14 mouse cellular contexts compared by ENCODE assay signal in the genomic region with DNA sequence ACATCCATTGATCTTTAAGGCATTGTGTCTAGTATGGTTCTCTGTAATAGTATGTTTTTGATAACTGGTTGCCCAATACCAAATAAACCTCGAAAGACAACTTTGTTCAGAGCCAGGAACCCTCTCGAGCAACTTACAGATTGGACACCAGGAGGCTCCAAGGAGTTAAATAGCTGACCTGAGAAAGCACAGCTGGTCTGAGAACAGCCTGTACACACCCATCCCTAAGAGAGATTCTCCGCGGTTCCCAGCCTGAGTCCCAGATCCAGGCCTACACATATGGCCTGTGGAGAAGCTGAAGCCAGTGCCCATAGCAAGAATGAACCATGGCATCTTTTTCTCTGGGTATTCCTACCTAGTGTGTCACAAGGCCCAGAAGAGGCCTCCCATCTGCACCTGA. TPM values are rescaled to one million over a fixed set of nuclear protein-coding genes. Genes with fewer than 3 reads are reported as not detected.
A peak's percentile ranks its signal among the peaks of the same experiment; 100 is the strongest.
DNase-seq lines count a peak whose midpoint lies in the region; ATAC-seq and TF ChIP-seq lines count a peak whose summit lies in the region.
"Had no signal": no experiment of that assay in that cellular context is flagged by ENCODE, and none has a peak within 500 bp of the region (broad histone marks: within the 10 kb centered on the region; RNA-seq: fewer than 3 reads in every experiment).

No protein-coding gene starts in this region.

- H3K4me1 ChIP-seq in kidney, postnatal 0 days (replicated peaks; ENCODE audit: insufficient read depth, low read length), result no peaks in the 10 kb centered on the region
- H3K4me1 ChIP-seq in kidney, embryonic 16.5 days (ENCODE audit: insufficient read depth, low read length), result no peaks in the 10 kb centered on the region
- no peaks in the 10 kb centered on the region for H3K4me1 ChIP-seq in CH12.LX (ENCODE audit: control insufficient read depth in 1 of 2, insufficient read depth in 2 of 2)
- H3K4me1 ChIP-seq: liver, embryonic 13.5 days had no signal

- DNase-seq in kidney, postnatal 0 days (ENCODE audit: low spot score), result peak; percentile 29
- DNase-seq in 416B (ENCODE audit: low read depth), result peak; percentile 17
- DNase-seq in CH12.LX (ENCODE audit: extremely low read depth), result peak; percentile 2
- no peak for DNase-seq in T-cell, adult 2 months (ENCODE audit: low spot score)
- DNase-seq in layer of hippocampus, postnatal 25 days (ENCODE audit: extremely low spot score in 1 of 2, low spot score in 1 of 2), result no peak
- DNase-seq: cerebellum, adult 2 months; kidney, postnatal 14 days; liver, embryonic 13.5 days; right cerebral cortex, postnatal 14 days; thymus, adult 2 months had no signal

- no peak overlapping the region for H3K4me3 ChIP-seq in kidney, postnatal 0 days (replicated peaks; ENCODE audit: low read depth, low read length)
- H3K4me3 ChIP-seq in kidney, embryonic 16.5 days (ENCODE audit: low read length), result no peak overlapping the region
- no peak overlapping the region for H3K4me3 ChIP-seq in CH12.LX (replicated peaks in 1 of 3; ENCODE audit: low read depth in 2 of 3, low read length in 2 of 3, poor library complexity in 1 of 3)
- H3K4me3 ChIP-seq: liver, embryonic 13.5 days had no signal

- no peaks in the 10 kb centered on the region for H3K27me3 ChIP-seq in kidney, postnatal 0 days (ENCODE audit: insufficient read depth, low read length)
- H3K27me3 ChIP-seq in kidney, embryonic 16.5 days (ENCODE audit: insufficient read depth, low read length), result no peaks in the 10 kb centered on the region
- no peaks in the 10 kb centered on the region for H3K27me3 ChIP-seq in CH12.LX (replicated peaks)
- H3K27me3 ChIP-seq: liver, embryonic 13.5 days had no signal

- no peak for TF ChIP-seq POLR2A in CH12.LX (IDR thresholded peaks at IDR 0.05; ENCODE audit: low read depth, low read length)

- in situ Hi-C loops in CH12.LX (cut with MboI; ENCODE audit: low pct_ligation_motif_present, low pct_unique_long_range_greater_than_20kb, low sequenced_read_pairs), result no loop called here

- peak; percentile 41; the same call in 1 of the 2 replicates for TF ChIP-seq CTCF in kidney, postnatal 0 days (IDR thresholded peaks at IDR 0.05; ENCODE audit: low read depth)
- peak in 1 of 2 experiments; percentile 47; a peak in 2 of 4 replicates for TF ChIP-seq CTCF in CH12.LX (conservative IDR thresholded peaks at IDR 0.05 in 1 of 2, IDR thresholded peaks at IDR 0.05 in 1 of 2; ENCODE audit: low read depth in 2 of 2, low read length in 2 of 2)

- dilution Hi-C loops in CH12.LX (cut with MboI; ENCODE audit: extremely low pct_ligation_motif_present, extremely low pct_unique_long_range_greater_than_20kb, low sequenced_read_pairs), result no loop called here

- H3K9me3 ChIP-seq in kidney, postnatal 0 days (replicated peaks; ENCODE audit: low read length), result no peaks in the 10 kb centered on the region
- H3K9me3 ChIP-seq in kidney, embryonic 16.5 days (ENCODE audit: low read length), result no peaks in the 10 kb centered on the region
- H3K9me3 ChIP-seq in CH12.LX (replicated peaks; ENCODE audit: low read length), result no peaks in the 10 kb centered on the region
- H3K9me3 ChIP-seq: G1E; liver, embryonic 13.5 days had no signal

- no peak for TF ChIP-seq EP300 in CH12.LX (IDR thresholded peaks at IDR 0.05; ENCODE audit: low read length)

- no peak for ATAC-seq in kidney, postnatal 0 days (replicated peaks; ENCODE audit: low FRiP score, low read depth)
- no peak for ATAC-seq in kidney, embryonic 16.5 days (ENCODE audit: low FRiP score, low TSS enrichment)
- peak; percentile 54 for ATAC-seq in megakaryocyte progenitor cell, adult 5-6 weeks (replicated peaks; ENCODE audit: poor library complexity)

- no peaks in the 10 kb centered on the region for H3K79me2 ChIP-seq in CH12.LX (replicated peaks; ENCODE audit: control insufficient read depth, extremely low read depth, insufficient read depth, poor library complexity, severe bottlenecking)

- WGBS in kidney, postnatal 0 days, result 71% methylated on average over 4 of the region's 4 CpGs
- WGBS in kidney, embryonic 16.5 days, result 68% methylated on average over 4 of the region's 4 CpGs

- H3K27ac ChIP-seq in kidney, postnatal 0 days, result no peak overlapping the region
- H3K27ac ChIP-seq in kidney, embryonic 16.5 days (ENCODE audit: low read length), result no peak overlapping the region
- no peak overlapping the region for H3K27ac ChIP-seq in CH12.LX (ENCODE audit: insufficient read depth, low read depth)
- H3K27ac ChIP-seq: hindbrain, embryonic 14.5 days; liver, embryonic 13.5 days had no signal

- TF ChIP-seq RAD21 in CH12.LX (IDR thresholded peaks at IDR 0.05; ENCODE audit: low read depth, low read length), result peak; percentile 7

- no peaks in the 10 kb centered on the region for H3K36me3 ChIP-seq in kidney, postnatal 0 days (ENCODE audit: insufficient read depth, low read length)
- no peaks in the 10 kb centered on the region for H3K36me3 ChIP-seq in kidney, embryonic 16.5 days (ENCODE audit: insufficient read depth, low read length)
- H3K36me3 ChIP-seq in CH12.LX (replicated peaks in 1 of 2; ENCODE audit: control insufficient read depth in 1 of 2, insufficient read depth in 1 of 2, low read length in 1 of 2), result peaks cover 5 to 13% of the 10 kb centered on the region in 2 experiments
- H3K36me3 ChIP-seq: liver, embryonic 13.5 days had no signal

- no peak overlapping the region for H3K4me2 ChIP-seq in kidney, postnatal 0 days (ENCODE audit: low read length)
- H3K4me2 ChIP-seq in kidney, embryonic 16.5 days (replicated peaks; ENCODE audit: low read depth, low read length), result no peak overlapping the region
- no peak overlapping the region for H3K4me2 ChIP-seq in CH12.LX (ENCODE audit: insufficient read depth, low read depth, poor library complexity, severe bottlenecking)
- H3K4me2 ChIP-seq: hindbrain, embryonic 14.5 days; liver, embryonic 13.5 days had no signal

- no peak overlapping the region for H3K9ac ChIP-seq in kidney, postnatal 0 days (ENCODE audit: low read depth, low read length)
- no peak overlapping the region for H3K9ac ChIP-seq in kidney, embryonic 16.5 days (replicated peaks; ENCODE audit: low read length)
- H3K9ac ChIP-seq in CH12.LX (ENCODE audit: insufficient read depth, low read depth), result no peak overlapping the region
- H3K9ac ChIP-seq: hindbrain, embryonic 14.5 days; liver, embryonic 13.5 days had no signal

TF ChIP-seq in CH12.LX, 34 proteins besides CTCF, POLR2A, EP300 and RAD21:
- TF ChIP-seq SMC3 (IDR thresholded peaks at IDR 0.05; ENCODE audit: low read depth, low read length), result peak; percentile 52
- no peak for TF ChIP-seq CHD1 (IDR thresholded peaks at IDR 0.05; ENCODE audit: low read depth, low read length)

RNA-seq across cellular contexts. Expression of a gene that starts 11.9 kb away (rescaled TPM):
- 21.9 and 23.0 TPM in 2 replicates for polyA plus RNA-seq in kidney, postnatal 0 days (2015; fragmentation: Nextera tagmentation; extraction: Ambion mirVana)
- polyA plus RNA-seq in kidney, embryonic 16.5 days (2015; fragmentation: Nextera tagmentation; extraction: Ambion mirVana), result 19.7 and 26.5 TPM in 2 replicates
- total RNA-seq in CH12.LX (2012; rRNA removed) (8.0 and 8.2 TPM in 2 replicates), CH12.LX (2014; rRNA removed) (7.6 and 9.6 TPM in 2 replicates)
- 116 and 124 TPM in 2 replicates for polyA plus RNA-seq in CH12.LX (2012; ENCODE audit: insufficient read length, low read depth)
- 142 and 149 TPM in 2 replicates for total RNA-seq in megakaryocyte progenitor cell, adult 5-6 weeks (2015)
- 52.1 and 62.9 TPM in 2 replicates for total RNA-seq in megakaryocyte progenitor cell, adult 5-6 weeks (2017)
- 1 to 10 TPM; 8.4 to 9.6 TPM for total RNA-seq in layer of hippocampus, postnatal 25 days (2021)

Comparison
In these comparisons a context has a peak if more than half of its experiments do, and no peak if none do; other contexts are left out.
1. DNase-seq: peak in kidney, postnatal 0 days (single experiment), 416B (single experiment) and CH12.LX (single experiment); none in T-cell, adult 2 months (single experiment) and layer of hippocampus, postnatal 25 days (0 of 2).
2. RNA of a gene that starts 11.9 kb away (total RNA-seq): 52.1 to 149 TPM in megakaryocyte progenitor cell, adult 5-6 weeks; 8.4 to 9.6 TPM in layer of hippocampus, postnatal 25 days and 7.6 to 9.6 TPM in CH12.LX; every median in the first group is over 4 times any median in the second.